Mouse (Mus musculus): ENCODE measurements around the gene Tmem14c. TPM values are rescaled to one million over a fixed set of nuclear protein-coding genes. Genes with fewer than 3 reads are reported as not detected.
"Not testable (repeated sequence)": the region's sequence is repeated elsewhere in the genome, so short reads cannot be mapped to it uniquely, and the experiment has no call there.

Gene Tmem14c
- polyA plus RNA-seq, 1 experiment from 2014 or later: 246 TPM

- no peak for ATAC-seq (replicated peaks; ENCODE audit: low FRiP score, low TSS enrichment, low read depth)
- 65% methylated on average over 4 of the region's 4 CpGs for WGBS
- Histone ChIP-seq H3K4me1 (replicated peaks; ENCODE audit: control insufficient read depth, insufficient read depth, low read length) (no peaks in the 10 kb centered on the region), H3K9ac (ENCODE audit: low read length) (no peak overlapping the region), H3K9me3 (ENCODE audit: control insufficient read depth, low read length) (no peaks in the 10 kb centered on the region), H3K4me3 (ENCODE audit: low read depth, low read length) (no peak overlapping the region), H3K27me3 (replicated peaks; ENCODE audit: control insufficient read depth, insufficient read depth, low read length) (no peaks in the 10 kb centered on the region), H3K27ac (ENCODE audit: low read depth) (no peak overlapping the region), H3K4me2 (ENCODE audit: low read length) (no peak overlapping the region), H3K36me3 (ENCODE audit: control insufficient read depth, insufficient read depth, low read length) (no peaks in the 10 kb centered on the region)
- no peak for DNase-seq (ENCODE audit: low spot score)
These were observed 37.4 kb upstream of the Tmem14c start for GRCm38 (mm10) chr13:40978652-40979051.

- H3K4me1 ChIP-seq (replicated peaks; ENCODE audit: control insufficient read depth, insufficient read depth, low read length): no peaks in the 10 kb centered on the region
- H3K4me3 ChIP-seq (ENCODE audit: low read depth, low read length): no peak overlapping the region
- WGBS: 62% methylated on average over 2 of the region's 2 CpGs
- DNase-seq (ENCODE audit: low spot score): no peak
- no peaks in the 10 kb centered on the region for H3K27me3 ChIP-seq (replicated peaks; ENCODE audit: control insufficient read depth, insufficient read depth, low read length)
- H3K9ac ChIP-seq (ENCODE audit: low read length): no peak overlapping the region
- no peaks in the 10 kb centered on the region for H3K9me3 ChIP-seq (ENCODE audit: control insufficient read depth, low read length)
- H3K27ac ChIP-seq (ENCODE audit: low read depth): no peak overlapping the region
- ATAC-seq (replicated peaks; ENCODE audit: low FRiP score, low TSS enrichment, low read depth): no peak
- H3K4me2 ChIP-seq (ENCODE audit: low read length): no peak overlapping the region
- no peaks in the 10 kb centered on the region for H3K36me3 ChIP-seq (ENCODE audit: control insufficient read depth, insufficient read depth, low read length)
These were observed 36.8 kb upstream of the Tmem14c start for GRCm38 (mm10) chr13:40979321-40979720.

- no peaks in the 10 kb centered on the region for H3K36me3 ChIP-seq (ENCODE audit: control insufficient read depth, insufficient read depth, low read length)
- no peaks in the 10 kb centered on the region for H3K4me1 ChIP-seq (replicated peaks; ENCODE audit: control insufficient read depth, insufficient read depth, low read length)
- DNase-seq (ENCODE audit: low spot score) (no peak), ATAC-seq (replicated peaks; ENCODE audit: low FRiP score, low TSS enrichment, low read depth) (no peak)
- no peaks in the 10 kb centered on the region for H3K27me3 ChIP-seq (replicated peaks; ENCODE audit: control insufficient read depth, insufficient read depth, low read length)
- H3K9me3 ChIP-seq (ENCODE audit: control insufficient read depth, low read length): no peaks in the 10 kb centered on the region
- no peak overlapping the region for H3K9ac ChIP-seq (ENCODE audit: low read length)
- H3K4me3 ChIP-seq (ENCODE audit: low read depth, low read length): no peak overlapping the region
- no peak overlapping the region for H3K4me2 ChIP-seq (ENCODE audit: low read length)
- 92% methylated on average over 1 of the region's 1 CpGs for WGBS
- H3K27ac ChIP-seq (ENCODE audit: low read depth): no peak overlapping the region
These were observed 33.3 kb upstream of the Tmem14c start for GRCm38 (mm10) chr13:40982759-40983158.

GRCm38 (mm10) chr13:40986081-40986480 lies 30.0 kb upstream of the Tmem14c start:
- Histone ChIP-seq H3K9me3 (ENCODE audit: control insufficient read depth, low read length) (no peaks in the 10 kb centered on the region), H3K4me3 (ENCODE audit: low read depth, low read length) (no peak overlapping the region), H3K9ac (ENCODE audit: low read length) (no peak overlapping the region), H3K27ac (ENCODE audit: low read depth) (no peak overlapping the region), H3K4me2 (ENCODE audit: low read length) (no peak overlapping the region), H3K4me1 (replicated peaks; ENCODE audit: control insufficient read depth, insufficient read depth, low read length) (no peaks in the 10 kb centered on the region), H3K27me3 (replicated peaks; ENCODE audit: control insufficient read depth, insufficient read depth, low read length) (no peaks in the 10 kb centered on the region), H3K36me3 (ENCODE audit: control insufficient read depth, insufficient read depth, low read length) (no peaks in the 10 kb centered on the region)
- no peak for ATAC-seq (replicated peaks; ENCODE audit: low FRiP score, low TSS enrichment, low read depth)
- 92% methylated on average over 5 of the region's 5 CpGs for WGBS
- DNase-seq (ENCODE audit: low spot score): no peak

GRCm38 (mm10) chr13:40987608-40988303 lies 28.3 kb upstream of the Tmem14c start:
- not testable (repeated sequence) for H3K27ac ChIP-seq (ENCODE audit: low read depth); DNase-seq (ENCODE audit: low spot score); ATAC-seq (replicated peaks; ENCODE audit: low FRiP score, low TSS enrichment, low read depth); H3K36me3 ChIP-seq (ENCODE audit: control insufficient read depth, insufficient read depth, low read length); H3K27me3 ChIP-seq (replicated peaks; ENCODE audit: control insufficient read depth, insufficient read depth, low read length); H3K4me2 ChIP-seq (ENCODE audit: low read length); H3K4me1 ChIP-seq (replicated peaks; ENCODE audit: control insufficient read depth, insufficient read depth, low read length); H3K9ac ChIP-seq (ENCODE audit: low read length); H3K9me3 ChIP-seq (ENCODE audit: control insufficient read depth, low read length); H3K4me3 ChIP-seq (ENCODE audit: low read depth, low read length)
- 66% methylated on average over 4 of the region's 4 CpGs for WGBS

GRCm38 (mm10) chr13:40988418-40988817 lies 27.7 kb upstream of the Tmem14c start:
- ATAC-seq (replicated peaks; ENCODE audit: low FRiP score, low TSS enrichment, low read depth): no peak
- 58% methylated on average over 2 of the region's 2 CpGs for WGBS
- Histone ChIP-seq H3K27me3 (replicated peaks; ENCODE audit: control insufficient read depth, insufficient read depth, low read length) (no peaks in the 10 kb centered on the region), H3K4me2 (ENCODE audit: low read length) (no peak overlapping the region), H3K9ac (ENCODE audit: low read length) (no peak overlapping the region), H3K4me1 (replicated peaks; ENCODE audit: control insufficient read depth, insufficient read depth, low read length) (no peaks in the 10 kb centered on the region), H3K4me3 (ENCODE audit: low read depth, low read length) (no peak overlapping the region), H3K36me3 (ENCODE audit: control insufficient read depth, insufficient read depth, low read length) (no peaks in the 10 kb centered on the region), H3K27ac (ENCODE audit: low read depth) (no peak overlapping the region), H3K9me3 (ENCODE audit: control insufficient read depth, low read length) (no peaks in the 10 kb centered on the region)
- no peak for DNase-seq (ENCODE audit: low spot score)

GRCm38 (mm10) chr13:40994487-40995263 lies 21.4 kb upstream of the Tmem14c start:
- Histone ChIP-seq H3K4me1 (replicated peaks; ENCODE audit: control insufficient read depth, insufficient read depth, low read length) (peaks cover 6% of the 10 kb centered on the region; the same call in 1 of the 2 replicates), H3K27me3 (replicated peaks; ENCODE audit: control insufficient read depth, insufficient read depth, low read length) (no peaks in the 10 kb centered on the region), H3K4me2 (ENCODE audit: low read length) (peak overlapping the region; percentile 32), H3K36me3 (ENCODE audit: control insufficient read depth, insufficient read depth, low read length) (no peaks in the 10 kb centered on the region), H3K27ac (ENCODE audit: low read depth) (peak overlapping the region; percentile 38; the same call in 1 of the 2 replicates), H3K9ac (ENCODE audit: low read length) (0 out of 2 replicates have a peak overlapping the region, but pooled peaks have one; percentile 17), H3K4me3 (ENCODE audit: low read depth, low read length) (no peak overlapping the region), H3K9me3 (ENCODE audit: control insufficient read depth, low read length) (no peaks in the 10 kb centered on the region)
- DNase-seq (ENCODE audit: low spot score) (no peak), ATAC-seq (replicated peaks; ENCODE audit: low FRiP score, low TSS enrichment, low read depth) (no peak)
- WGBS: 14% methylated on average over 8 of the region's 8 CpGs

GRCm38 (mm10) chr13:40998537-40998936 lies 17.6 kb upstream of the Tmem14c start:
- H3K27ac ChIP-seq (ENCODE audit: low read depth); H3K9ac ChIP-seq (ENCODE audit: low read length); H3K9me3 ChIP-seq (ENCODE audit: control insufficient read depth, low read length); ATAC-seq (replicated peaks; ENCODE audit: low FRiP score, low TSS enrichment, low read depth); H3K36me3 ChIP-seq (ENCODE audit: control insufficient read depth, insufficient read depth, low read length); H3K27me3 ChIP-seq (replicated peaks; ENCODE audit: control insufficient read depth, insufficient read depth, low read length); H3K4me2 ChIP-seq (ENCODE audit: low read length); DNase-seq (ENCODE audit: low spot score); H3K4me3 ChIP-seq (ENCODE audit: low read depth, low read length): not testable (repeated sequence)
- peaks cover 13% of the 10 kb centered on the region for H3K4me1 ChIP-seq (replicated peaks; ENCODE audit: control insufficient read depth, insufficient read depth, low read length)
- 86% methylated on average over 5 of the region's 5 CpGs for WGBS

Data from intestine, embryonic 14.5 days (tissue).